Mouse (Mus musculus): ENCODE measurements at regions not wholly inside any gene's neighbourhood (a gene's known extent, or its start where the extent isn't known, plus 50 kb on each side); places are given as distances from the start of the nearest gene placed in this dataset.

DNA sequence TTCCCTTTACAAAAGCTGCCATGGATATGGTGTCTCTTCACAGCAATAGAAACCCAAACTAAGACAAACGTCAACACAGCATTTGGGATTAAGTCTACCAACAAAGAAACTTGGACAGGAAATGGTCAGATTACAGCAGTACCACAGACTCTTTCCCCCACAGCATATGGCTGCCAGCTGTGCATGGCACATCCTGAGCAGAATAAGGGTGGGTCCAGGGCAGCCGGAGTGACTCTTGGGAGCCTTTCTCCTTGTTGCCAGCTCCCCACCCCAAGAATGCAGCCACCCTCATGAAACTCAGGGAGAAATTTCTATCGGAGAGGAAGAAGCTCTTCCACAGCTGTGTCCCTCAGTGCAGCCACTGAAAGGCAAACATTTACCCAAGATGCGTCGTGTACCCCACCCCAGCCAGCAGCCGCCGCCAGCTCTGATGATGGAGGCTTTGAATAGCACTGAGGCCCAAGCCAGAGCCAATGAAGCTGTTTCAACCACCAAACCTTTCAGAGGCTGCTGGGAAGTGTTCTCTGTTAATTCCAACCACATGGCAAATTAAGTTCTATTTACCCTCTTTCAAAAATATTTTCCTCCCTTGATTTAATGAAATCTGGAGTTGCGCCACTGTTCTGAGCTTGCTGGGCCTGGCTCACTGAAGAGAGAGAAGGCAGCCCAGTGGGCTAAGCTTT, 75.8 kb upstream of the Hs6st1 start:
- Histone ChIP-seq H3K4me1 (ENCODE audit: control insufficient read depth in 1 of 2, insufficient read depth in 2 of 2, low read length in 2 of 2) (no peaks in the 10 kb centered on the region), H3K36me3 (ENCODE audit: control insufficient read depth in 1 of 2, insufficient read depth in 2 of 2, low read length in 2 of 2) (no peaks in the 10 kb centered on the region), H3K27ac (ENCODE audit: control insufficient read depth, low read depth, low read length) (no peak overlapping the region), H3K79me2 (ENCODE audit: control insufficient read depth, insufficient read depth, low read length, poor library complexity) (no peaks in the 10 kb centered on the region), H3K4me3 (ENCODE audit: control insufficient read depth in 1 of 2, insufficient read depth in 1 of 2, low read depth in 2 of 2, low read length in 2 of 2) (no peak overlapping the region), H3K9me3 (replicated peaks; ENCODE audit: insufficient read depth, low read length) (no peaks in the 10 kb centered on the region), H3K9ac (ENCODE audit: control insufficient read depth, low read depth, low read length, poor library complexity, severe bottlenecking) (no peak overlapping the region), H3K27me3 (ENCODE audit: control insufficient read depth in 1 of 2, insufficient read depth in 2 of 2, low read length in 2 of 2) (no peaks in the 10 kb centered on the region)
- no peak for DNase-seq (ENCODE audit: low read depth, low spot score)
- TF ChIP-seq ZC3H11A (IDR thresholded peaks at IDR 0.05; ENCODE audit: low read depth, low read length), result no peak
- TF ChIP-seq MYB (IDR thresholded peaks at IDR 0.05; ENCODE audit: low read depth, low read length), result no peak
- no peak for TF ChIP-seq RAD21 (IDR thresholded peaks at IDR 0.05; ENCODE audit: low read depth, low read length)
- TF ChIP-seq CHD2 (IDR thresholded peaks at IDR 0.05; ENCODE audit: low read length), result no peak
- no peak for TF ChIP-seq TAL1 (IDR thresholded peaks at IDR 0.05; ENCODE audit: low read length)
- no peak for TF ChIP-seq MYC (IDR thresholded peaks at IDR 0.05; ENCODE audit: low read depth, low read length)
- no peak for TF ChIP-seq KAT2A (conservative IDR thresholded peaks at IDR 0.05; ENCODE audit: low read depth, low read length)
- no peak for TF ChIP-seq GATA1 (IDR thresholded peaks at IDR 0.05; ENCODE audit: low read depth, low read length)
- no peak for TF ChIP-seq POLR2AphosphoS2 (IDR thresholded peaks at IDR 0.05; ENCODE audit: low read length)
- no peak for TF ChIP-seq ZMIZ1 (IDR thresholded peaks at IDR 0.05; ENCODE audit: low read depth, low read length)
- no peak for TF ChIP-seq POLR2A (IDR thresholded peaks at IDR 0.05; ENCODE audit: control insufficient read depth in 1 of 2, insufficient read depth in 1 of 2, low read depth in 1 of 2, low read length in 2 of 2, poor library complexity in 1 of 2)
- no peak for TF ChIP-seq BHLHE40 (IDR thresholded peaks at IDR 0.05; ENCODE audit: borderline replicate concordance, low read depth, low read length)
- no peak for TF ChIP-seq RCOR1 (IDR thresholded peaks at IDR 0.05; ENCODE audit: low read depth, low read length)
- TF ChIP-seq ELF1 (IDR thresholded peaks at IDR 0.05; ENCODE audit: low read depth, low read length), result no peak
- no peak for TF ChIP-seq TCF12 (IDR thresholded peaks at IDR 0.05; ENCODE audit: low read depth, low read length)
- TF ChIP-seq JUND (IDR thresholded peaks at IDR 0.05; ENCODE audit: low read depth, low read length), result no peak
- no peak for TF ChIP-seq ZKSCAN1 (IDR thresholded peaks at IDR 0.05; ENCODE audit: low read depth, low read length)
- TF ChIP-seq SIN3A (IDR thresholded peaks at IDR 0.05; ENCODE audit: low read length), result no peak
- TF ChIP-seq MEF2A (IDR thresholded peaks at IDR 0.05; ENCODE audit: extremely low read depth, insufficient replicate concordance, low read depth, low read length, poor library complexity, severe bottlenecking), result no peak
- no peak for TF ChIP-seq ETS1 (IDR thresholded peaks at IDR 0.05; ENCODE audit: low read depth, low read length)

DNA sequence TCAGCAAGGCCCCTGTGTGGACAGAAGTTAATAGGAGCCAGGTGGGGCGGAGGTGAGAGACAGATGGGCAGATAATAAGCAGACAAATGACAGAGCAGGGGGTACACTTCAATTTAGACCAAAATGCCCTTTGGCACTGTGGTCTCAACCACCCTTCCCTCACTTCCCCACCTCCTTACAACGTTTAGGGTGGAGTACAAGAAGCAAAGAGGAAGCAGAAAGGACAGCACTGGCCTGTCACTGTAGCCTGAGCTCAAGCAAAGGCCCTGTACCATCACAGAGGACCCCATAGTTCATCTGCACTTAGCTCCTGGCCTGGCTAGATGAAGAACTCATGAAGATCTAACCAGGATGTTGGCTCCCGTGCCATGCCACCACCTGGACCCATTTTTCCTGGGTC, 75.3 kb upstream of the Hs6st1 start:
- no peaks in the 10 kb centered on the region; a peak in 1 of 4 replicates for H3K27me3 ChIP-seq (ENCODE audit: control insufficient read depth in 1 of 2, insufficient read depth in 2 of 2, low read length in 2 of 2)
- no peaks in the 10 kb centered on the region for H3K4me1 ChIP-seq (ENCODE audit: control insufficient read depth in 1 of 2, insufficient read depth in 2 of 2, low read length in 2 of 2)
- H3K9ac ChIP-seq (ENCODE audit: control insufficient read depth, low read depth, low read length, poor library complexity, severe bottlenecking), result no peak overlapping the region
- no peak overlapping the region for H3K27ac ChIP-seq (ENCODE audit: control insufficient read depth, low read depth, low read length)
- no peak for DNase-seq (ENCODE audit: low read depth, low spot score)
- no peak overlapping the region for H3K4me3 ChIP-seq (ENCODE audit: control insufficient read depth in 1 of 2, insufficient read depth in 1 of 2, low read depth in 2 of 2, low read length in 2 of 2)
- H3K79me2 ChIP-seq (ENCODE audit: control insufficient read depth, insufficient read depth, low read length, poor library complexity), result no peaks in the 10 kb centered on the region
- no peaks in the 10 kb centered on the region for H3K36me3 ChIP-seq (ENCODE audit: control insufficient read depth in 1 of 2, insufficient read depth in 2 of 2, low read length in 2 of 2)
- H3K9me3 ChIP-seq (replicated peaks; ENCODE audit: insufficient read depth, low read length), result no peaks in the 10 kb centered on the region
- no peak for TF ChIP-seq BHLHE40 (IDR thresholded peaks at IDR 0.05; ENCODE audit: borderline replicate concordance, low read depth, low read length)
- no peak for TF ChIP-seq MXI1 (IDR thresholded peaks at IDR 0.05; ENCODE audit: low read depth, low read length)
- no peak for TF ChIP-seq TAL1 (IDR thresholded peaks at IDR 0.05; ENCODE audit: low read length)
- TF ChIP-seq RAD21 (IDR thresholded peaks at IDR 0.05; ENCODE audit: low read depth, low read length), result no peak
- TF ChIP-seq ZNF384 (IDR thresholded peaks at IDR 0.05; ENCODE audit: low read depth, low read length), result no peak
- TF ChIP-seq POLR2AphosphoS2 (IDR thresholded peaks at IDR 0.05; ENCODE audit: low read length), result no peak
- no peak for TF ChIP-seq MAFK (IDR thresholded peaks at IDR 0.05; ENCODE audit: borderline replicate concordance, low read depth, low read length)
- TF ChIP-seq MAX (IDR thresholded peaks at IDR 0.05; ENCODE audit: low read length), result no peak
- TF ChIP-seq MYB (IDR thresholded peaks at IDR 0.05; ENCODE audit: low read depth, low read length), result no peak
- TF ChIP-seq CTCF (IDR thresholded peaks at IDR 0.05 in 2 of 3, conservative IDR thresholded peaks at IDR 0.05 in 1 of 3; ENCODE audit: control insufficient read depth in 1 of 3, insufficient read depth in 1 of 3, low read depth in 2 of 3, low read length in 3 of 3, poor library complexity in 1 of 3, severe bottlenecking in 1 of 3), result no peak
- TF ChIP-seq RCOR1 (IDR thresholded peaks at IDR 0.05; ENCODE audit: low read depth, low read length), result no peak
- no peak for TF ChIP-seq KAT2A (conservative IDR thresholded peaks at IDR 0.05; ENCODE audit: low read depth, low read length)
- TF ChIP-seq SMC3 (IDR thresholded peaks at IDR 0.05; ENCODE audit: low read depth, low read length), result no peak
